Mouse (Mus musculus) adrenal gland, adult 2 months (tissue): ENCODE data around the gene Tor1a. TPM values are rescaled to one million over a fixed set of nuclear protein-coding genes. Genes with fewer than 3 reads are reported as not detected.
"Not testable (repeated sequence)": the region's sequence is repeated elsewhere in the genome, so short reads cannot be mapped to it uniquely, and the experiment has no call there.

Source experiments
- DNase-seq: peaks from one replicate; pipeline ENCODE4 v3.0.0; 2021
- polyA plus RNA-seq: library from polyadenylated mRNA; depleted of rRNA; stranded (reverse); fragments of >200 nt; gene quantifications from 2 replicates; pipeline ENCODE4 v1.2.3, GENCODE M21; 2012; rRNA removed
- total RNA-seq, 2 experiments: library from RNA; stranded (reverse); gene quantifications; 2 replicates each; pipeline ENCODE4 v1.2.3; 2021

Tor1a gene
- total and polyA plus RNA-seq, 3 experiments = 33.5 to 57.0 (median 37.5) TPM

DNA sequence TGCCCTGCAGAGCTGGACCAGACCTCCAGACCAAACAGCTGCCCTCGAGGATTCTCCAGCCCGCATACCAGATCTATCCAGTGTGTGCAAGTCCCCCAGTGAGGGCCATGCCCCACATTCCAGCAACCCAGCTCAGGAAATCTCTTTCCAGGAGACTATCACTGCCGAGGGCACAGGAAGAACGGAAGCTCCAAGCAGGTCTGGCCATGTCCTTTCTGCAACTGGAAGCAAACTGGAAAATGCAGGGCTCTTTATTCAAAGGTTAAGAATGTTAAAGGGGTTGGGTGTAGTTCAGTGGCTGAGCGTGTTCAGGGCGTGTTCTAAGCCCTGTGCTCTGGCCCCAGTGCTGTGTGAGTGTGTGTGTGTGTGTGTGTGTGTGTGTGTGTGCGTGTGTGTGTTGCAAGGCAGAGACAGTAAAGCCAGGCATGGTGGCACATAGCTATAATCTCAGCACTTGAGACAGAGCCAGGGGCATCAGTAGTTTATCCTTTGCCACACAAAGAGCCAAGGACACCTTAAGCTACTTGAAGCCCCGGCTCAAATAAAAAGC is 48.9 kb downstream of the Tor1a start:
- DNase-seq = no peak

DNA sequence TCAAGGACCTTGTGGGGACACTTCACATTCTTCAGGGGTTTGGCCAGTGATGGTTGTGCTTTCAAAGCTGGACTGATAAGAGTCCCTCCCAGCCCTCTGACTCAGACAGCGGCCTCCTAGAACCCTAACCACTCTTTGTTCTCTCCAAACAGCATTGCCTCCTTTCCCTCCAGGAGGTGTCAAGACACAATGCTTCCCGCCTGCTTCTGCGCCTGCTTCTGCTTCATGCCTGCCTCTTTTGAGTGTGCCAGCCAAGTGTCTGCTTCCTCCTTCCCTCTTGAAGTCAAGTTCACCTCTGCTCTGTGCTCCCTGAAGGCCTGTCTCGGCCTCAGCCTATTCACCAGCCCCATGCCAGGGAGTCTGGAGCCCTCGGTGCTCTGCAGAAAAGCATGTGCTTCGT is 49.6 kb downstream of the Tor1a start:
- no peak for DNase-seq

DNA sequence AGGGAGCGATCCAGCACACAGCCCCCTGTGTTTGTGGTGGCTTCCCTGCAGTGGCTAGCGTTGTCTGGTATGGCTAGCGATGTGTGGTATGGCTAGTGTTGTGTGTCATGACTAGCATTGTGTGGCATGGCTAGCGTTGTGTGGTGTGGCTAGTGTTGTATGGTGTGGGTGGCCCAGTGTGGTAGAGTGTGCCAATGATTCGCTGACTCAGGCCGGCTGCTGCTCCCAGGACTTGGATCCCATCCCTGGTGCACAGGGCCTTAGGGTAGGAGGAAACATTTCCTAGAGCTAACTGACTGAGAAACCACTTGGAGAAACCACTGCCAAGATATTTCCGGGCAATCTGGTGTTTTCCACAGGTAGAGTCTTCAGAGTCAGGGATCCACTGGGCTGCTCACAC is 50.1 kb downstream of the Tor1a start:
- DNase-seq = peak; percentile 36

DNA sequence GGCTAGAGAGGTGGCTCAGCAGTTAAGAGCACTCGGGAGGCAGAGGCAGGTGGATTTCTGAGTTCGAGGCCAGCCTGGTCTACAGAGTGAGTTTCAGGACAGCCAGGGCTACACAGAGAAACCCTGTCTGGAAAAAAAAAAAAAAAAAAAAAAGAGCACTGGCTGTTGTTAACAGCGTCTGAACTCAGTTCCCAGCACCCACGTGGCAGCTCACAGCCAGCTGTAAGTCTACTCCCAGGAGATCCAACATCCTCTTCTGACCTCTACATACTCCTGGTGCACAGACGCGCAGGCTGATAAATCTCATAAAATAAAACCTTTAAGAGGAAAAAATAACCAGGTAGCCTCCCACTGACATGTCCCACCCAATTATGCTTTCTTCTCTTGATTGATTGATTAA is 51.8 kb downstream of the Tor1a start:
- DNase-seq = not testable (repeated sequence)

DNA sequence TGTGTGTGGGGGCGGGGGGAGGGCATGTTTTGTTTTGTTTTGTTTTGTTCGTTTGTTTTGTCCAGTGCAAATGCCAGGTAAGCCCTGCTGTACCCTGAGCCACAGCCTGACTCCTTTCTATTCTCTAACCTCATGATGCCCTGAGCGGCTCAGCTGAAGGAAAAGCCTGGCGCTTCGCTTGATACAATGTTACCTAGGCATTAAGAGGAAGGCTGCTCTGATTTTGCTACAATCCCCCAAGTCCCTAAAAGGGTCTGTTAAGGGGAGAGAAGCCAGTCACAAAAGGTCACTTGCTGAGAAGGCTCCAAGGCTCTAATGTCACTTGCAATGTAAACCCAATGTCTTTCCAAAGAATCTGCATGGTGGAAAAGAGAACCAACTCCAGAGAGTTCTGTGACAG is 52.4 kb downstream of the Tor1a start:
- DNase-seq = no peak

DNA sequence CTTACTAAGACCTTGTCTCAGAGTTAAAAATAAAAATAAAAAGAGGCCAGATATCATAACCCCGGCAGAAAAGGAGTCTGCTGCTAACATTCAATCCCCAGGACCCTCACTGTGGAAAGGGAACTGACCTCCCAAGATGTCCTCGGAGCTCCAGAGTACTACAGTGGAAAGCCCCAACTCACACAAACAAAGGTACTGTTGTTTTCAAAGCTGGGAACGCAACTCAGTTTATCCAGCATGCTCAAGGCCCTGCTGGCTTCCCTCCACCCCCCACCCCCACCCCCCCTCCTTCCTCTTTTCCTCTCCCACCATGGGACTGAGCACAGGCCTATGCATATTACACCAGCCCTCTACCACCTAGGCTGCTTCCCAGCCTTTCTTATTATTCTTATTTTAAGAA is 52.9 kb downstream of the Tor1a start:
- no peak for DNase-seq

DNA sequence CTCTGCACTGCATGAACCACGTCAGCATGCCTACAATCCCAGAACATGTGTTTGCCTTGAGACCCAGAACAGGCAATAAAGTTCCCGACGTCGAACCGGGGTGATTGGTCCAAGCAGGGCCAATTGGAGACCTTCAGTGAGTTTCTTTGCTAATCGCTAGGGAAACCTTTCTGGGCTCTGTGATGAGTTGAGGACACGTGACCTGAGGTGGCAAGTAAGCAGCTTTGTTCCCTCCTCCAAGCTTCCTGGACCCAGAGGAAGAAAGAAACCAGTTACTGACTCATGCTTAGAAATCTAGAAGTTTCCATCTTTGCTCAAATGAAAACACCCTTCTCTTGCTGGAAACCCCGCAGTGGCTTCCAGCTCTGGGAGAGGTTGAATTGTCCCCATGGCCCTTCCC is 54.7 kb downstream of the Tor1a start:
- DNase-seq = no peak

DNA sequence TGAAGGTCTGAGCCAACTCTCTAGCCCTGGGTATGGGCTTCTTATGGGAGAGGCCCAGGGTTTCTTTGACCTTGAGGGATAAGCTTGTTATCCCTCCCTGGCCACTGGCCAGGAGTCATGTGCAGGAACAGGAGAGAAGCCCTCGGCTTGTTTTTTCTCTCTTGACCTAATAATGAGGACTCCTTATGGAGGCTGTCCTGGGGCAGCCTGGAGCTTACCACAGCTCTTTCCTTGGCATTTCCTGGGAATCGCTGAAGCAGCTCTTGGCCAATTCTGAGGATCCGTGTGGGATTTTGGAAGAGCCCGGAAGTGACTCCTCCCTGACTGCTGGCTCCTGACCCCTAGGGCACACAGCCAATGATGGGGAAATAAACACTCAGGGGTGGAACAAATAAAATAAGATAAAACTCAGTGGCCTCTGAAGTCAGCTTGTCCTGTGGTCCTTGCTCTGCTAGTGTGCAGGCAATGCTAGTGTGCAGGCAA is 55.4 kb downstream of the Tor1a start:
- DNase-seq = peak; percentile 84

Other genes starting within 250 kb of the Tor1a start
- 1 to 10 TPM; 1.8 to 5.0 TPM for gene 1700001O22Rik, start 164.3 kb downstream of the Tor1a start, total RNA-seq
- 2.8 and 3.6 TPM in 2 replicates for gene 1700001O22Rik, start 164.3 kb downstream of the Tor1a start, polyA plus RNA-seq
- 10 to 100 TPM; 33.5 to 45.4 TPM for gene Ntmt1, start 160.1 kb downstream of the Tor1a start, total RNA-seq
- 69.9 and 77.1 TPM in 2 replicates for gene Ntmt1, start 160.1 kb downstream of the Tor1a start, polyA plus RNA-seq
- gene Asb6, start 137.6 kb downstream of the Tor1a start, total RNA-seq = 10 to 100 TPM; 24.7 to 30.3 TPM
- gene Asb6, start 137.6 kb downstream of the Tor1a start, polyA plus RNA-seq = 58.2 and 62.5 TPM in 2 replicates
- gene Prrx2, start 133.0 kb downstream of the Tor1a start, total RNA-seq = 1 to 10 TPM; 2.1 to 2.2 TPM
- gene Prrx2, start 133.0 kb downstream of the Tor1a start, polyA plus RNA-seq = 4.3 and 5.0 TPM in 2 replicates
- gene Ptges, start 38.1 kb downstream of the Tor1a start, total RNA-seq = 10 to 100 TPM; 25.4 to 34.1 TPM
- gene Ptges, start 38.1 kb downstream of the Tor1a start, polyA plus RNA-seq = 37.9 and 73.5 TPM in 2 replicates
- gene Tor1b, start 15.0 kb downstream of the Tor1a start, total RNA-seq = 10 to 100 TPM; 49.6 to 51.2 TPM
- gene Tor1b, start 15.0 kb downstream of the Tor1a start, polyA plus RNA-seq = 61.7 and 81.7 TPM in 2 replicates
- gene BC005624, start 14.3 kb upstream of the Tor1a start, total RNA-seq = 10 to 100 TPM; 45.3 to 50.7 TPM
- 5.6 and 7.8 TPM in 2 replicates for gene BC005624, start 14.3 kb upstream of the Tor1a start, polyA plus RNA-seq
- 10 to 100 TPM; 24.2 to 38.1 TPM for gene Usp20, start 14.3 kb upstream of the Tor1a start, total RNA-seq
- 21.1 and 32.9 TPM in 2 replicates for gene Usp20, start 14.3 kb upstream of the Tor1a start, polyA plus RNA-seq
- gene Fnbp1, start 174.1 kb upstream of the Tor1a start, total RNA-seq = 10 to 100 TPM; 59.7 to 73.4 TPM
- gene Fnbp1, start 174.1 kb upstream of the Tor1a start, polyA plus RNA-seq = 34.3 and 35.6 TPM in 2 replicates
- 10 to 100 TPM; 54.9 to 55.8 TPM for gene Gpr107, start 184.4 kb upstream of the Tor1a start, total RNA-seq
- 18.2 and 21.7 TPM in 2 replicates for gene Gpr107, start 184.4 kb upstream of the Tor1a start, polyA plus RNA-seq